Mouse (Mus musculus) right cerebral cortex, postnatal 10 days (tissue): ENCODE data around the gene Lsm4.

ENCODE experiments used
- DNase-seq, 2 experiments: peaks; one replicate each; pipeline ENCODE4 v3.0.0; 2021; ENCODE audit warnings: low spot score in 2 of 2

Gene Lsm4

DNA sequence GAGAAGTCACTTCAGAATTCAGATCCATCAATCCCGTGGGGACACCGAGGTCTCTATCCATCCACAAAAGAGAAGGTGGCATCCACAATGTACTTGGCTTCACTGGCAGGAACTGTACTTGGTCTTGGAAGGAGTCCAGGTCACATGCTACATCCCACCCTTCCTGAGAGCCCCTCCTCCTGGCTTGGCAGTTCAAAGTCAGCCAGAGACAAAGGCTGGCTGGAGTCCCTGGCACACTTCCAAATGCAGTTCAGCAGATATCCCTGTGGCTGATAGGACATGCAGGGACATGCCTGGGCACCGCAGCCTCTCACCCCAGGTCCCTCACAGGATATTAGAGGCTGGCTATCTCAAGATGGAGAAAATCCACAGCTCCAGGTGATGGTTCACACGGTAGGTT is 23.7 kb upstream of the Lsm4 start:
- peak; percentile 78 to 79 for DNase-seq

DNA sequence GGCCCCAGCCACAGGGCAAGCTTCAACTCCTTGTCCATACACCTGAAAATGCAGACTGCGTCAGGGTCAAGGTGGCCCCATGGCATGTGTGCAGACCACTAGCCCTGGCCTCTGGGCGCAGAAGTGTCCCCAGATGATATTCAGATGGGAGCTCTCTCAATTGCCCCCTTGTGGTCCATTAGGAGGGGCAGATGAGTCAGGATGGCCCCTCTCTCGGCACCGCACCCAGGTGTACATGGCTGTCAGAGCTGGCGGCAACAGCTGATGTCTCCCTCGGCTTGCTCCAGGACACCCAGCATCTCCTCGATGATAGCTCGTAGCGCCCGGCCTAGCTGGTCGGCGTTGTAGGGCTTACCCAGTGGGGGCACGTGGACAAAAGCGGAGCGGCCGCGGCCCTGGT is 22.7 kb upstream of the Lsm4 start:
- no peak for DNase-seq

DNA sequence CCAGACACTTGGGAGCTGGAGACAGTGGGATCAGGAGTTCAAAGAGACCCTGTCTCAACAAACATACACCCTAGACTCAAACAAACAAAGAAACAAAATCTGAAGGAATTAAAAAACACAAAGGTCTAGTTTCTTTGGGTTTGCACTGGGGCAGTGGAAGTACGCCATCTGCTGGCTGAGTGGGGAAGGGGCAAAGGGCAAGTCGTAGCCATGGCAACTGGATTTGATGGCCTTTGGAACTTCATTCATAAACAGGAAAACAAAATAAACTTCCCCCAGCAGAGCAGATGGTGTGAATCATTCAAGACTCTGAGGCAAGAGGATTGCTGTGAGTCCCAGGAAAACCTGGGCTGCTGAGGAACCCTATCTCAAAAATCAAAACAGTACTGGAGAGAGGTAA is 19.8 kb upstream of the Lsm4 start:
- DNase-seq: no peak

DNA sequence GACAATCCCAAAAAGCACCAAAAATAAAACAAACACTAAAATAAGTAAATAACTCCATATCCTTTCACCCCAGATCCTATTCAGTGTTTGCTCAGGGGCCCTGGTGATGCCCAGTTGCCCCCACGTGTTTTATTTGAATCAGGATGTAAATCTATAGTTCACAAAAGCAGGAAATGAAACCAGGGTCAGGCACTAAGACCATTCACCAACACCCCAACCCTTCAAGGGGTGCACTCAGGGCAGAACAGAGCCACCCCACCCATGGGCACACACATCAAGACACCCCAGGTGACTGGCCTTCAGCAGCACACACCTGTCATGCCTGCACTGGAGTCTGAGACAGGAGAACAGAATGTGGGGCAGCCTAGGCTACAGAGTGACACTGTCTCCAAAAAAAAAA is 18.9 kb upstream of the Lsm4 start:
- DNase-seq: no peak

DNA sequence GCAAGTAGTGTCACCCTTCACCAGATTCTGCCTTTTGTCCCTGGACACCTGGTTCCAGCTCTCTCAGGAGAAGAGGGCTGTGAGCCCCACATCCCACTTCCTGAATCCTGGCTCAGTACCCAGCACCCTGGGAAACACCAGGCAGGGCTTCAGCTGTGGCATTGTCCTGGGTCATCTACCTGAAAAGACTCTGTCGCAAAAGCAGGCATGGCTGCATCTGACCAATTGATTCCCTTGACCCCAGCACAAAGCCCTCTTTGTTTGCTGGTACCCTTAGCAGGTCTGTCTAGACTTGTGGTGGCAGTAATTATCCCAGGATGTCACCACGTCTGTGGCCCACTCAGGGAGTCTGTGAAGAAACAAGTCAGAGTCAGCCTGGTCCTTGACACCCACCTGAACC is 17.6 kb upstream of the Lsm4 start:
- DNase-seq: no peak

DNA sequence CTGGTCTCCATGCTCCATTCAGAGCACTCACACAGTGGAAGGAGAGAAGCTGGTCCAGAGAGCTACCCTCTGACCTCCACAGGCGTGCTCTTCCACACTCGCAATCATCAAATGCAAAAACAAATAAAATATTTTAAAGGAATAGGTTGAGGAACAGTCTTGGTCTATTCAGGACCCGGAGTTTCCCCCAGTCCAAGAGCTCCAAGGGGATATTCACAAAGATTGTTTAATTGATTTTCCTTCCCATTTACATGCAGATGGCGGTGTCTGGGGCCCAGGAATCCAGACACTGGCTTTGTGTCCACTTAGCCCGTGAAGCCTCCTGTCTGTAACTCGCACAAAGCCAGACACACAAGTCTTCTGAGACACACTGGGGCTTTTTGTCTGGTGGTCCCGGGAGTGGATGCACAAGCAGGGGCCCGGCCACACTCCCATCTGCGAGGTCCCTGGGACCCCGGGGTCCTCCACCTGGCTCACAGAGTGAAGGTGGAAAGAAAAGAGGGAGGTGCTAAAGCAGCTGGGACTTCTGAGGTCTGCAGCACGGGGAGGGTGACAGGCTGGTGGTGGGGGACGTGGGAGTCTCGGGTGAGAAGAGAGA is 16.8 kb upstream of the Lsm4 start:
- peak in 1 of 2 experiments; percentile 57 for DNase-seq

DNA sequence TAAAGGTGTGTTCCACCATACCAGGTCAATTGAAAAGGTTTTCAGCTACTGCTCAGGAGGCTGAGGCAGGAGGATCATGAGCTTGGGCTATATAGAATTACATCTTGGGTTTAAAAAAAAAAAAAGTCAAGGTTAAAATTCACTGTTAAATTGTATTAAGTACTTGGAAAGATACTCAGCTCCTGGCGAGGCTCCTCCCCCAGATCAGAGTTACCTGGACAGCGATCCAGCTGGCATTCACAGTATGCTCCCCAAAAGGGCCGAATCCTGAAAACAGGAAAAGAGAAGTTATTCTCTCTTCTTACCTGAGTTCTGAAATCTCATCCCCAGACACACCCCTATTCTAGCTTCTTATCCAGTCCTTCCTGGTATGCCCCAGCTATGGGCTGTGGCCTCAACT is 15.8 kb upstream of the Lsm4 start:
- no peak for DNase-seq

DNA sequence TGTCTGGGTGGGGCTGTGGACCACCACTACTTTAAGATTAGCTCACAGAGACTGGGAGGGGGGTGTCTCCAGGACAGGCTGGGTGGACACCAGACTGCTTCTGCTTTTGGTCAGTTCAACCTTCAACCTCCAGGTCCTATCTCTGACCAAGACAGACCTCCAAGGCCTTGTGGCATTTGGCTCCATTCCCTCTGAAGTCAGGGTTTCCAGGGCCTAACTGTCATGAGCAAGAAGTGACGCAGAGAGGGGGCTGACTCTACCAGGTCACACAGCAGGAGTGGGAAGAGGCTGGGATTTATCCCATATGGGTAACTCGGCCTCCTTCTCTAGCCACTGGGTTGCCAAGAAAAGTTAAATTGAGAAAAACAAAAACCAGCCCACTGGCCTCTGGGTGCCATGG is 15.3 kb upstream of the Lsm4 start:
- no peak for DNase-seq

DNA sequence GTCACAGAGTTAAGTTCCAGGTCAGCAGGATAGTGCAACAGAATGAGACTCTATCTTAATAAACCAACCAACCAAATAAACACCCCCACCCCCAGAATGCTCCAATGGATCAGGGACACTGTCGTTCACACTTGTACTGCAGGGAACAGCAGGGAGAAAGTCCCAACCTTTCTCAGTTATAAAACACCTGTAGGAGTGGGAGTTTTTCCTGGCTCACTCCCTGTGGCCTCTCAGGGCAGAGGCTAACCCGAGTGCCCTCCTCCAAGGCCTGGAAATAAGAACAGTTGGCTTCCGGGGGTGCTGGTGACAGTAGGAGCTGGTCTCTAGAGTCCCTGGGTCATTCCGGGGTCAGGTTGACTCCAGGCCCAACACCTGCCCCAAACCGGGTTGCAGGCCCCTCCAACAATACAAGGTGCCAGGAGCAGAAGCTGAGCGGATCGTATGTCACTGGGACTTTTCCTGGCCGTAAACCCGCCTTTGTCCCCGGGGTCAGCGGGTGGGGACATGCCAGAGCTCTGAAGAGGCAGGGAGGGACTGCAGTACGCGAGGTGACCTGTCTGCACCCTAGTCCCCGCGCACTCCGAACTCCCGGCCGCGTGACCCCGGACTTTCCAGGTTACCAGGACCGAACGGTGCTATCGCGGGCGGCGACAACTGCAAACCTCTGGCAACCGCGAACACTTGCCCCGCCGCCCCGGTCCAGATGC is 14.0 kb upstream of the Lsm4 start:
- no peak for DNase-seq

DNA sequence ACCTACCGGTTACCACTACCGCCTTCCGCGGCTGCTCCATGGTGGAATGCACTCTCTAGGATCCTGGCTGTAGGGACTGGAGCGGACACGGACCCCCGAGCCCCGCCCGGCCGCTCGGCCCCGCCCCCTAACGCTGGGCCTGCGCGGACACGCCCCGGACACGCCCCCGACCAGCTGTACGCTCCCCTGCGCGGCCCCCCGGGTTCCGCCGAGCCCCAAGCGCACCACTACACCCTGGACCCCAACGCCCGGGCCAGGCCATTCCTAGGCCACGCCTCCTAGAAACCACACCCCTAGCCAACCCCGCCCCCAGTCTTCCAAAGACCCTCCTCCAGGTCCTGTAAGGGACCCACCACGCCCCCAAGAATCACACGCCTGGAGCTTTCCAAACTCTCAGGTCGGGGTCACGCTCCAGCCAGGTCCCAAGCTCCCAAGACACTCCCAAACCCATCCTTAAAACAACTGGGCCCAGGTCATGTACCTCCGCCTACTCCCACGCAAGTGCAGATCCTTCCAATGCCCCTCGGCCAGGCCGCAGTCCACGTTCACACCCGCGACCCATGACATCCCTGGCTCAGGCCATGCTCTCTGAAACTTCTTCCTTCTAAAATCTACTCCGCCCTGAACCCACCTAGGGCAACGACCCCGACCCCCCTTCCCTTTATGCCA is 13.3 kb upstream of the Lsm4 start:
- DNase-seq: peak; percentile 90

DNA sequence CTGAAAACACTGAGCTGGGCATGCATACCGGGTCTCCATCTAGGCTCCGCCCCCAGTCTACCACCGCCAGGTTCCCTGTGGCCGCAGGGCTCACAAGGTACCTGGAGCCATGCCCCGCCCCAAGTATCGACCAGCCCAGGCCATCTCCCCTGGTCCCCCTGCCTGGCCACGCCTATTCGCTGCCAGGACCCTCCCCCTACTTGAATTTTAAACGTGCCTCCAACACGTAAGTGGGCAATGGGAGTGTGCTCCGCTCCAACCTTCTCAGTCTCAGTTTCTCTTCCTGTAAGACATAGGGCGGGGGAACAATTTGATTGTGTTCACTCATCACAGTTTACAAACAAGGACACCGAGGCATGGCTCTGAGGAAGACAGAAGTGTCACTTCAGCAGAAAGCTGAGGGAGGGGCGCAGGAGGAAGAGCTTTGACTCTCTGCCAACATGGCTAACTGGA is 12.7 kb upstream of the Lsm4 start, which contains the start of gene Pgpep1:
Gene Pgpep1 (minus strand): TSS at position 116 of the 453 bp plus-strand sequence.
- DNase-seq: no peak

DNA sequence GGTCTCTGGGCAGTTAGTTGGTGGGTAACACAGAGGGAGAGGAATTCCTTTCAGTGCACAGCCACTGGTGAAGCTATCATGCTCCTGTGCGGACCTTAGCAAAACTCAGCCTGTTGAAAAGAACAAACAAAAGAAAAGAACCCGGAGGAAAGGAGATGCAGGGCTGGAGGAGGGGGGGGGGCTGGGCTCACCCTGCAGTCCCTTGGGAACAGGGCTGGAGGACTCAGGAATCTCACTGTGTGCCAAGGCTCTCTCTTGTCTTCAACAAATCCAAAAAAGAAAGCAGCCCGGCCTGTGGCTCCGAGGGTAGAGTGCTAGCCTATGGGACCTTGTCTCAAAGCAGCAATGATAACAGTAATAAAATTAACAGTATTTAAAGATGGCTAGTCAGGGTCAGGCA is 9.4 kb upstream of the Lsm4 start:
- DNase-seq: no peak

DNA sequence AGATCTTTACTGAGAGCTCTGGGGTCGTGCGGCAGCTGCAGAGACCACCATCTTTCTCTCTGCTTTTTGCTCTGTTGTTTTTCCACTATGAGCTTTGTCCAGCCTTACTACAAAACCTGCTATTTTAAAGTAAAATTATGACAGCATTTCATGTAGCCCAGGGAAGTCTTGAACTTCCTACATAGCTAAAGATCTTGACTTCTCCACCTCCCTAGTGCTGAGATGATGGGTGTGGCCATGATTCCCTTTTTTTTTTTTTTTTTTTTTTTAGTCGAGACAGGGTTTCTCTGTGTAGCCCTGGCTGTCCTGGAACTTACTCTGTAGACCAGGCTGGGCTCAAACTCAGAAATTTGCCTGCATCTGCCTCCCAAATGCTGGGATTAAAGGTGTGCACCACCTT is 8.4 kb upstream of the Lsm4 start:
- no peak for DNase-seq

DNA sequence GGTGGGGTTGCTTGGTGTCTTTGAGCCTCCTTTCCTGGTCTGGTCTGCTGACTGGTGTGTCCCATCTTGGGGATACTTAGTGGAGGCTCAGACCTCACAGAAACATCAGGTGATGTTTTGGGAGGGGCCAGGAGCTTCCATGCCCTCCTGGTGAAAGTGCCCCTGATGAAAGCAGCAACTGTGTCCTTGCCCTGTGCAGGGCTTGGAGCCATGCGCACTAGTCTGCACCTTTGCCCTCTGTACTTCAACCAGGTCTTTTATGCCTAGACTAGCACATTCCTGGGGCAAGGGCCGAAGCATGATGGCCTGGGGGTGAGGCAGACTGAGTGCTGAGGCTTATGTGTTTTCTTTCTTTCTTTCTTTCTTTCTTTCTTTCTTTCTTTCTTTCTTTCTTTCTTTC is 7.4 kb upstream of the Lsm4 start:
- DNase-seq: no peak

DNA sequence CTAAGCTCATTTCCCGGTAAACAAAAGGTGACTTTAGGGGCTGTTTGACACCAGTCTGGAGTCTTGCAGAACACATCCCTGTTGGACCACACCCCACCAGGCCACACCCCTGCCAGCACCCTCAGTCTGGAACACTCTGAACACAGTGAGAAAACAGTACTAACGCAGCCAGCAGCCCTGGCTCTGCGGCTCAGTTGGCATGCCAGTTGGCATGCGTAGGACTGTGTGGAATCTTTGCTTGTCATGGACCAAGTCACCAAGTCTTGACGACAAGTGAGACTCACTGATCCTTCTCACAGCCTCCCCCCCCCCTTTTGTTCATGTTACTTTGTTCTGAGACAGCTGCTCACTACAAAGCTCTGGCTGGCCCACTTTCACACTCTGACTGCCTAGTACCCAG is 6.0 kb upstream of the Lsm4 start:
- peak; percentile 68 to 75 for DNase-seq

DNA sequence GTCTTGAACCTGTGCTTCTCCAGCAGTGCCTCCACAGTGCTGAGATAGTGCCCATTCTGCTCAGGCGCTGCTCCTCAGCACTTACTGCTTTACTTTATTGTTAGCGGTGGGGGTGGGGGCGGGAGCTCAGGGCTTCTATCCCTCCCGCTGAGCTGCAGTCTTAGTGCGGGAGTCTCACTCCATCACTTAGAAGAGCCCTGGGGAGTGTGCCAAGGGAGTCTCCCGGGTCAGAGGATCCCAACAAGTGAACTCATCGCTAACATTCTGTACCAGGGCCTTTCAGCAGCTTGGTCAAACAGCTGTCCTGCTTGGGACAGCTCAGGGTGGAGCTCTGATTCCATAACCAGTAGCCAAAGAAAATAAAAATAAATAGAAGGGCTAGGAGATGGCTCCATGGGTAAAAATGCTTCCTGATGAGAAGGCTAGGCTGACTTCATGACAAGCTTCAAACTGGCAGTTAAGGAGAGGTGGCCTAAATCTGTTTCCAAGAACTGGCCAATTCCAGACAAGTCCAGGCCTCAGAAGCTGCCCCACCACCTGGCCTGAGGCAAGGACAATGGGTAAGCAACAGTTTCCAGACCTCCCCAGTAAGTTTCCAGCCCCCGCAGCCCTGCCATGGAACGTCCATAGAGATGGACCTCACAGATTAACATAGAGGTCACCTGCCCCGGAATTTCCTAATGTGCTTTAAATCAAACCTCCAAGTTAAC is 1.3 kb upstream of the Lsm4 start:
- DNase-seq: no peak

DNA sequence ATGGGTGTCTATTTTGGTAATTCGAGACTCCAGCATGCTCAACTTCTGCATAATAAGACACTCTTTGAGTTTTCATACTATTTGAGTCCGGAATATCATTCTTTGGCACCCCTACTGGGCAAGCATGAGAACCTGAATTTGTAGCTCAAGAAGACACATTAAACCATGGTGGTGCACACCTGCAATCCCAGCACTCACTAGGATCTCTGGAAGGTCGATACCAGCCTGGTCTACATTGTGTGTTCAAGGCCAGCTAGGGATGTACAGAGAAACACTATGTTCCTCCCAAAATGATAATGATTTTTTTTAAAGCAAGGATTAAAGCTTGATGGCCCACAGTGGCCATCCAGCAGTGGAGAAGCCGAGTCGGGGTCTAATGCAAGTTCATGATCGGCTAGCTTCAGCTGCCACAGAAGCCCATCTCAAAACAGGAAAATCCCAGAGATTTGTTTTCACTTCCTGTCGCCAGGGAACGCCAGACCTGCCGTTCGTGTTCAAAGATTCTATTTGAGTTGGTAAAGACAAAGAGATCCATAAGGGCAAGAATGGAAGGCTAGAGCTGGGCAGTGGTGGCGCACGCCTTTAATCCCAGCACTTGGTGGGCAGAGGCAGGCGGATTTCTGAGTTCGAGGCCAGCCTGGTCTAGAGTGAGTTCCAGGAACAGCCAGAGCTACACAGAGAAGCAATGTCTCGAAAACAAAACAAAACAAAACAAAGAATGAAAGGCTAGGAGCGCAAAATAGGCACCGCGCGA is 546 bp upstream of the Lsm4 start:
- no peak for DNase-seq

DNA sequence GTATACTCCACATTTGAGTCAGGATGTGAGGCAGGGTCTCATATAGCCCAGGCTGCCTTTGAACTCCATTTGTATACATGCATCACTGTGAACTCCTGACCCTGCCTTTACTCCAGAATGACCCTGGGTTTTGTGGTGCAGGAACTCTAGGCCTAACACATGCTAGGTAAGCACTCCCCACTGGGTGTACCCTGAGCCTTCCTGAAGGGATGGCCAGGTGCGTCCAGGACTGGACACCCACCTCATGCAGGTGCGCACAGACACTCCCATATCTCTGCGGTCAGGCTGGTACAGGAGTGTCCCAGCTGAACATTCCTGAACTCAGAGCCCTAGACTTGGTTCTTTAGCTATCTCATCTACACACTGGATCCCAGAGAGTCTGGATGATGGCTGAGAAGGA is 1.1 kb downstream of the Lsm4 start:
- no peak for DNase-seq

DNA sequence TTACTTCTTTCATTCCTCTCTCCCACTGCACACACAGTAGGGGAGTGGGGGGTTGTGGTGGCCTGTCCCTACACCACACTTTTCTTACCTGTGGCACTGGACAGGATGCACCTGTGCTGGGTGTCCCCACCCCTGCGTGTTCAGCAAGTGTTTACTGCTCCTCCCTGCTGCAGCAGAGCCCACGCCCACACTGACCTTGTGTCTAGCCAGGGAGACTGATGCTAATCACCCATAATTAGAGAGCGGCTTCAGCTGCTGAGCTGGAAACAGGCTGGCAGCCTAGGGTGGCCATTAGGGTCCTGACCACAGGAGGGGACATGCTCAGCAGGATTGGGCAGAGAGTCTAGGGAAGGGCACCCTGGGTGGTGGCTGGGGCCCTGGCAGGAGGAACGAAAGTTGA is 1.7 kb downstream of the Lsm4 start:
- no peak for DNase-seq

DNA sequence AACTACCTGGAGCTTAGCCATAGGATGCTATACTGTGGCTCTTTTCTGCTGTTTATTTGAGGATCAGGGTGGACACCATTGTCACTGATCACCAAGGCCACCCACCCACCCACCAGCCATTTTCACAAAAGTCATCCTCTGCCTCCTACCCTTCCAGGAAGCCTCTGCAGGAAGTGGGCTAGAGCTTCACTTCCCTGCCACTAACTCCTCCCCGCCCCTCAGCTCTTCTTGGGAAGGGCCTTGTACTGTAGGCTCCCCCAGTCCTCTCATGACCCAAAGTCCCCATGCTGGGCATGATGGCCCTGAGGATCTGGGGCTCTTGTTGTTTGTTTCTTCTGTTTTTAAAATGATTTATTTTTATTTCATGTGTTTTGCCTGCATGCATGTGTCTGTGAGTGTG is 2.3 kb downstream of the Lsm4 start:
- DNase-seq: no peak

DNA sequence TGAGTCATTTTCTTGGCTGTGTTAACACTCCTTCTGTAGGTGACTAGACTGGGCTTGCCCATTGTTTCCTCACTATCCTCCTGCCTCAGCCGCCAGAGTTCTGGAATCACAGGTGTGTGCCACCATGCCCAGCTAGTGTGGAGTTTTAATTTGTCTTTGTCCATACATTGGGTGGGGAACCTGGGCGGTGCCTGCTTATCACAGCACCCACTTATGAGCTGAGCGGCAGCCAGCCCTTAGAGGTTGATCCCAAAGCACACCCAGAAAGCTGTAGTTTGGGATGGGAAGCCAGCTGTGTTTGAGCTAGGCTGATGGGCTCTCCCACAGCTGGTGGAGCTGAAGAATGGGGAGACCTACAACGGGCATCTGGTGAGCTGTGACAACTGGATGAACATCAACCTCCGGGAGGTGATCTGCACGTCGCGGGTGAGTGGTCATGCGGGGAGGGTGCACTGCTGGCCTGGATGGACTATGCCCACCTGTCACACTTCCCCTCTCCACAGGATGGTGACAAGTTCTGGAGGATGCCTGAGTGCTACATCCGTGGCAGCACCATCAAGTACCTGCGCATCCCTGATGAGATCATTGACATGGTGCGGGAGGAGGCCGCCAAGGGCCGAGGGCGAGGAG is 4.5 kb downstream of the Lsm4 start:
- DNase-seq: no peak
